Mouse (Mus musculus) gastrocnemius, postnatal 4 days (tissue): Measurements from ENCODE around the gene Rbm15b. TPM values are rescaled to one million over a fixed set of nuclear protein-coding genes. Genes with fewer than 3 reads are reported as not detected.

Source experiments
- DNase-seq, 2 experiments: peaks; one replicate each; pipeline ENCODE4 v3.0.0; 2021 to 2022; ENCODE audit warnings: low spot score in 2 of 2, mixed read lengths in 2 of 2
- total RNA-seq, 2 experiments: library from RNA; stranded (reverse); gene quantifications; 2 replicates each; pipeline ENCODE4 v1.2.3; 2021

Rbm15b gene
- total RNA-seq, 2 experiments from 2014 or later, result 22.3 to 29.3 TPM

DNA sequence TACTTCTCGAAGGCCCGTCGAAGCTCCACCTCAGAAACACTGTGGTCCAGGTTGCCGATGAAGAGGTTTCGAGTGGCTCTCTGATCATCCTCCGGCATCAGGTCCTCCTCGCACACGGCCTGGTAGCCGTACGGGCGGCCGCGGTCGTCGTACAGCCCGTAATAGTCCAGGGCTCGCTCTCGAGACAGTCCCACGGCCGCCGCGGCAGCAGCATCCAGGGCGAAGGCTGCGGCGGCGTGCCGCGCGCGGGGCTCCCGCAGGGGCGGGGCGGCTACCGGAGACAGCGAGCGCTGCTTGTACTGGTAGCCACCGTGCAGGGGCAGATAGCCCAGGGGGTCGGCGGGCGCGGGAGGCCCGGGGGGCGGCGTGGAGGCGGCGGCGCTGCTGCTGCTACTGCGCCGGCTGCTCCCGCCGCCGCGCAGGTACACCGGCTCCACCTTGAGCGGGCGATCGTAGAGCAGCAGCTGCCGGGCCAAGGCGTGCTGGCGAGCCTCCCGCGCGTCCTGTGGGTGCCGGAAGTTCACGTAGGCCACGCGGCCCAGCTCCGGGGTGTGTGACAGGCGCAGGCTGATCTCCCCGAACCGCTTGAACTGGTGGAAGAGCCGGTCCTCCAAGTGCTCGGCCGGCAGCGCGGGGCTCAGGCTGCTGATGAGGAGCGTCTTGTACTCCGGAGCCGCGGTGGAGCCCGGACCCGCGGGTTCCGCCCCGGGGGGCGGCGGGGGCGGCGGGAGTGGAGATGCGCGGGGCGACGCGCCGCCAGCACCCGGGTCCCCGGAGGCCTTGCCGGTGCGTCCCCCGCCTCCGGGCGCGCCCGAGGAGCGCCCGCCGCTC, 1.1 kb downstream of the Rbm15b start:
- DNase-seq, result peak; percentile 35 to 52

DNA sequence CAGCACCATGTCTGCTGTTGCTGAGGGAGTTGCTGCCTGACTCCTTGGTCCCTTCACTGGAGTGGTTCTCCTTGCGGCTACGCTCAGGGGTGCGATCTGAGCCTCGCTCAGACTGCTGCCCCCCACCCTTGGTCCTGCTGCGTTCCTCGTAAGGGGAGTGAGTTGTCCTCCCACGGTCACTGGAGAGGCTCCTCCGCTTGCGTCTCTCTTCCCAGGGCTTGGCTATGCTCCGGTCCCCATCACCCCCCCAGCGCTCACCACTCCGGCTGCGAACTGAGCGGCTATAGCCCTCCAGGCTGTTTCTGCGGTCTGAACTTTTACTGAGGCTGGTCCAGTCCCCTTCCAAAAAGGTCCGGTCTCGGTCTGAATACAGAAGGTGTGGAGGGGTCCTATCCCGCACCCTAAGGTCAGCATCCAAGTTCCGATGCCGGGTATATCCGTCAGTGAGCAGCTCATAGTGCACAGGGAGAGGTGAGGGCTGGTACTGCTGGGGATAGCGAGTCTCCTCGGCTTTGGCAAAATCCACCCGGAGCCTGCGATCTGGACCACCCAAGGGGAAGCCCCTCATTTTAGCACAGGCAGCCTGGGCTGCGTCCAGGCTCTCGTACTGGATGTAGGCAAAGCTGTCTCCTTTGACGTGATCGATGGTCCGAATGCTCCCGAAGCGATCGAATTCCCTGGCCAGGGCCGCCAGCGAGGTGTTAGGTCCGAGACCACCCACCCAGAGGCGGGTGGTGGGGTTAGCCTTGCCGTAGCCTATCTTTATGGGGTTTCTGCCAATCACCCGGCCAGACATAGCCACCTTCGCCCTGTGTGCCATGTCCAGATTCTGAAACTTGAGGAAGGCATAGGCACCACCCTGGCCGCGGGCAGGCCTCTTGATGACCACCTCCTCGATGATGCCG, 2.0 kb downstream of the Rbm15b start:
- peak in 1 of 2 experiments; percentile 15 for DNase-seq

DNA sequence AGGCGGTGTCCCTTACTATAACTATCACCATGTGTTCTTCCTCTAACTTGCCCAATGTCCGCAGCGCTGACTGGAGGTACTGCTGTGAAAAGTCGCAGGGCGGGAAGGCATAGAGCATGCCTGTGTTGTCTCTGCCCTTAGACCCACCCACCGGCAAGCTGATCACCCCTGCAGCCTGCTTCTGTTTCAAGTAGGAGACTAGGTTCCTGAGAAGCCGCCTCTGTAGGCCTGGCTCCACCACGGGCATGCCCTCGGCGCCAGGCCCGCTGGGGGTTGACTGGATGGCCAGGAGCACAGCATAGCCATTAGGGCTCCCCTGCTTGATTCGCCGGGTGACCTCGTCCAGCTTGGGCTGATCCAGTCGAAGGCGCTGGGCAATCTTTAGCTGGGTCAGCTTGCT, 2.9 kb downstream of the Rbm15b start:
- no peak for DNase-seq

DNA sequence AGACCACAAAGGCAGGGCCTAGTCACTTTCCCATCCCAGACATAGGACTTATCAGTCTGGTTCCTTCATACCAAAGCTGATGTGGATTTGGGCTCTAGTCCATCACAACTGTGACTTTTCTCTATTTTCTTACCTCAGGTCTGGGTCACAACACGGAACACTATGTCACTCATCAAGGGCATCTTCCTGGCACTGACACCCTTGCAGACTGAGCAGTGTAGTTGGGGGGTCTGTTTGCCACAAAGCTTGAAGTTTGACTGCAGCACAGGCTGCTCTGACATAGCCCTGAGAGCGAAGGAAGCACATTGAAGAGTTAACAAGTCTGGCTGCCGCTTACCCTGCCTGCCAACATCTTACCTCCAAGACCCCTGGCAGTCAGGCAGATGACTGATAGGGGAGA, 4.1 kb downstream of the Rbm15b start:
- no peak for DNase-seq

DNA sequence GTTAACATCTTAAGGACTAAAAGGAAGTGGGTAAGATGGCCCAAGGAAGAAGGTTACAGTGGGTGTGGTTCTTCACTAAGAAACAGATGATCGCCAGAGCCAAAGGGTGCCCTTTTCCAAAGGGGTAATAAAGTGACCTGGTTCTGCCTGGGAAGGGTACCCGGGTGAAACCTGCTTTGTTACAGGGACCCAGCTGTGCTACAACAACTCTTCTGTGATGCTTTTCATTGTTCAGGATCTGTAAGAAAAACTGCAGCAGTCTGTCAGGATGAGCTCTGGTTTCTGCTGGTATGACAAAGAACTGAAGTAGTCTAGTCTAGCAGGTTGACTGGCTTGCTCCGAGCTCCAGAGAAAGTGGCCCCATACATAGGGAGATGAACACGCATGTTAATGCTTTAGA, 5.1 kb downstream of the Rbm15b start:
- DNase-seq, result no peak

DNA sequence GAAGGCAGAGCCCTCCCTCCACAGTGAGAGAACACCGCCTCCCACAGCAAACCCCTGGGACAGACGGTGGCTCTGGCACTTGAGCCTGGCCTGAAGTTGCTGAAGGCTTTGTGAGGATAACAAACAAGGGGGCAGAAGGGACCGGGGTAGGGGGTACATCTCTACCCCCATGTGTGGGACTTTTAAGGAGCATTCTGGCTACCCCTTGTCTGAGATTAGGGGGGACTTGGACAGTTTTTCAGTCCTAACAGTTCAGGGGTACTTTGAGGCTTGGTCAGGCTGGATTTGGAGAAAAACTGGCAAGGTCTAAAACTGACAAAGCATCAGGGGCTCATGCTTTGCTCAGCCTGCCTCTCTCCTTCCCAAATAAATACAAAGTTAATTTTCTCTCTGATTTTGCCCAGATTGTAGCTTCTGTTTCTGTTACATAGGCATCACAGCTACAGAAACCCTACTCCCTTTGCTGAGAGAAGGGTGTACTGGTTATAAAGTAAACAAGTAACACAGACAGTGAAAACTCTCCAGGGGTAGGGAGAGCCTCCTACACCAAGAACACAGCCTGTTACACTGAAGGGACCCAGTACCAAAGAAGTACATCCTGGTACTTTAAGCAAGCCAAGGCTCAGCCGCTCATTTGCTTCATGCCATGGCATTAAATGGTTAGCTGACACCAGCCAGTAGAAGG, 6.0 kb downstream of the Rbm15b start:
- DNase-seq, result no peak

DNA sequence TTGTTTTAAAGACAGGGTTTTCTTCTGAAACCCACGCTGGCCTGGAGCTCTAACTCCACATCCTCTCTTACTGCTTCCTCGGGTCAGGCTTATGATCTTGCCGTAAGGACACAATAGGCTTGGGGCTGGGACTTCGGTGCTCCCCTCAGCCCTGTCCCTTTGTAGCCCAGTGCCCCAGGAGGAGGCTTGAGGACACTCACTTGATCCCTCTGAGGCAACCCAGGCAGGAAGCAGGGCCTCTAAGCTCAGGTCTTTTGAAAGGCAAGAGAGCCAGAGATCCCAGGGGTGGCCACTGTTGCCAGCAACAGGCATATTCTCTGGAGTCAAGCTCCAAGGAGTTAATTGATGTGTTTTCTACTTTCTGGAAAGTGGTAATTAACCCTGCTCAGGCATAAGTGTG, 7.8 kb downstream of the Rbm15b start:
- no peak for DNase-seq

DNA sequence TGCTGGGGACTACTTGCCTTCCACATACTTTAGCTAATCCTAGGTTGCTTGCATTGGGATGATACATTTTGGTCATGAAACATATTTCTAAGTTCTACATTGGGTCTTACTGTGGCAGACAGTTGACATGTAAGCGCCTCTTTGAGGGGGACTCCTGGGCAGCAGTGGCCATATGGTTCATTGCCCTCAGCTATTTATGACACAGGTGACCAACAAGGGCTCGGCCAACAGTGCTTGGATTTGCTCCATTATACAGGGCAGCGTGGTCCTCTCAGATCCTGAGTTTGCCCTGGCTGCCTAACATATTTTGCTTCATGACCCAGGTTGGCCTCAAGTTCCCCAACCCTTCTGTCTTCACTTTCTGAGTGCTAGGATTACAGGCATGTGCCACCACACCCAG, 10.6 kb downstream of the Rbm15b start:
- no peak for DNase-seq

DNA sequence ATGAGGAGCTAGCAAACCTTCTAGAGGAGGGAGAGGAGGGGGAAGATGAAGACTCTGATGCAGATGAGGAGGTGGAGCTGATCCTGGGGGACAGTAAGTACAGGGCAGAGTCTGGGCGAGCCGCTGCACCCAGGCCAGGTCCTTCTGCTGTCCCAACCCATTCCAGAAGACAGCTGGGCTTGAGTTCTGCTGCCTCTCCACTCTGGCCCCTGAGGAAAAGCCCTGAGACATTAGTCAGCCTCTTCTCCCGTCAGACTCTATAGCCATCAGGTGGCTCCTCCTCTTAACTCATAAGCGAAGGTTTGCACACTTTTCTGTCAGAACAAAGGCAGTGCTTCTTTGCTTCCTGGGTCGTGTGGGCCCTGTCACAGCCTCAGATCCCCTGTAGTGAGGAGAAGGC, 13.0 kb downstream of the Rbm15b start:
- no peak for DNase-seq

DNA sequence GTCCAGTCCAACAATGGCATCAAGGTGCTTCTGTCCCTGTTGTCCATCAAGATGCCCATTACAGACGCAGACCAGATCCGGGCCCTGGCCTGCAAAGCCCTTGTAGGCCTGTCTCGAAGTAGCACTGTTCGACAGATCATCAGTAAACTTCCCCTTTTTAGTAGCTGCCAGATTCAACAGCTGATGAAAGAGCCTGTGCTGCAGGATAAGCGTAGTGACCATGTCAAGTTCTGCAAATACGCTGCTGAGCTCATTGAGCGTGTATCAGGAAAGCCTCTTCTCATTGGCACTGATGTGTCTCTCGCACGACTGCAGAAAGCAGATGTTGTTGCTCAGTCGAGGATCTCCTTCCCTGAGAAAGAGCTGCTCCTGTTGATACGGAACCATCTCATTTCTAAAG, 29.2 kb downstream of the Rbm15b start:
- DNase-seq, result no peak

DNA sequence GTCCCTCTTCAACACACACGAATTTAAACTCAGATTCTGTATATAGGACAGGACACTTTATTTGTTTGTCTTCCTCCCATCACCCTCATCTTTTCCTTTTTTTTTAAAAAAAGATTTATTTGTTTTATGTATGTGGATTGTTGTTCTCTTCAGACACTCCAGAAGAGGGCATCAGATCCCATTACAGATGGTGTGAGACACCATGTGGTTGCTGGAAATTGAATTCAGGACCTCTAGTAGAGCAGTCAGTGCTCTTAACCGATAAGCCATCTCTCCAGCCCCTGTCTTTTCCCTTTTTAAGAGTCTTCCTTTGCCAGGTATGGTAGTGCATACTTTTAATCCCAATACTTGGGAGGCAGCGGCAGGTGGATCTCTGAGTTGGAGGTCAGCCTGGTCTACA, 30.6 kb downstream of the Rbm15b start:
- no peak for DNase-seq

DNA sequence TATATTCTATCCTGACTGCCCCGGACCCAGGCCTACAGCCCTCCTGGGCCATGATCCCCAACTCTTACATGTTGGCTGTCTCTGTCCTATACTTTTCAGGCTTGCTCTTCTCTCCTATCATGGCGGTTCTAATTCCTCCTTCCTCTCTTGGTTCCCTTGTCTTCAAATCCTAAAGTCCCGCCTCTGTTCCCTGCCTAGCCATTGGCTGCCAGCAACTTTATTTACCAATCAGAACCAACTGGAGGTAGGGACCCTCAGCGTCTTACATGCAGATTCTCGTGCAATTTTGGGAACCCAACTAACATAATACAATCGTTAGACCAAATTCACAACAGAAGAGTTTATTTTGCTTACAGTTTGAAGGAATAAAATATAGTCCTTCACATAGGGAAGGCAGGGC, 44.4 kb downstream of the Rbm15b start:
- DNase-seq, result no peak

DNA sequence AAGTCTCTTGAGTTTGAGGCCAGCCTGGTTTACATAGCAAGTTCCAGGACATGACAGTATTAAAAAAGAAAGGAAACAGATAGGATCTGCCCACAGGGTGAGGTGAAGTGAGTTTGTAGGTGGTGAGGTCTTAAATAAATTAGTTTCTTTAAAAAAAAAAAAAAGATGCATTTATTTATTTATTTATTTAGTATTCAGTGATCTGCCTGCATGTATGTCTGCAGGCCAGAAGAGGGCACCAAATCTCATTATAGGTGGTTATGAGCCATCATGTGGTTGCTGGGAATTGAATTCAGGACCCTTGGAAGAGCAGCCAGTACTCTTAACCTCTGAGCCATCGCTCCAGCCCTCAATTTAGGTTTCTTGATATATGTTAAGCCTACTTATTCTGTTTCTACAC, 46.7 kb downstream of the Rbm15b start:
- no peak for DNase-seq

Other genes starting within 250 kb of the Rbm15b start
- gene Grm2, start 231.3 kb downstream of the Rbm15b start, total RNA-seq, result not detected
- 10 to 100 TPM; 29.4 to 31.4 TPM for gene Tex264, start 201.5 kb downstream of the Rbm15b start, total RNA-seq
- gene Rad54l2, start 98.2 kb downstream of the Rbm15b start, total RNA-seq, result 10 to 100 TPM; 13.6 to 15.0 TPM
- 10 to 100 TPM; 16.9 to 22.7 TPM for gene Dcaf1, start 65.6 kb downstream of the Rbm15b start, total RNA-seq
- gene Manf, start 4.6 kb upstream of the Rbm15b start, total RNA-seq, result 100 to 1,000 TPM; 101 to 109 TPM